Mouse (Mus musculus): Measurements from ENCODE around the gene Gramd4.
"Not testable (repeated sequence)": the region's sequence is repeated elsewhere in the genome, so short reads cannot be mapped to it uniquely, and the experiment has no call there.

The Gramd4 gene

GRCm38 (mm10) chr15:86113342-86113710, 55.8 kb downstream of the Gramd4 start:
- no peak for DNase-seq (ENCODE audit: low spot score in 2 of 2)

GRCm38 (mm10) chr15:86116421-86116820, 58.9 kb downstream of the Gramd4 start:
- DNase-seq (ENCODE audit: low spot score in 2 of 2): no peak

DNA sequence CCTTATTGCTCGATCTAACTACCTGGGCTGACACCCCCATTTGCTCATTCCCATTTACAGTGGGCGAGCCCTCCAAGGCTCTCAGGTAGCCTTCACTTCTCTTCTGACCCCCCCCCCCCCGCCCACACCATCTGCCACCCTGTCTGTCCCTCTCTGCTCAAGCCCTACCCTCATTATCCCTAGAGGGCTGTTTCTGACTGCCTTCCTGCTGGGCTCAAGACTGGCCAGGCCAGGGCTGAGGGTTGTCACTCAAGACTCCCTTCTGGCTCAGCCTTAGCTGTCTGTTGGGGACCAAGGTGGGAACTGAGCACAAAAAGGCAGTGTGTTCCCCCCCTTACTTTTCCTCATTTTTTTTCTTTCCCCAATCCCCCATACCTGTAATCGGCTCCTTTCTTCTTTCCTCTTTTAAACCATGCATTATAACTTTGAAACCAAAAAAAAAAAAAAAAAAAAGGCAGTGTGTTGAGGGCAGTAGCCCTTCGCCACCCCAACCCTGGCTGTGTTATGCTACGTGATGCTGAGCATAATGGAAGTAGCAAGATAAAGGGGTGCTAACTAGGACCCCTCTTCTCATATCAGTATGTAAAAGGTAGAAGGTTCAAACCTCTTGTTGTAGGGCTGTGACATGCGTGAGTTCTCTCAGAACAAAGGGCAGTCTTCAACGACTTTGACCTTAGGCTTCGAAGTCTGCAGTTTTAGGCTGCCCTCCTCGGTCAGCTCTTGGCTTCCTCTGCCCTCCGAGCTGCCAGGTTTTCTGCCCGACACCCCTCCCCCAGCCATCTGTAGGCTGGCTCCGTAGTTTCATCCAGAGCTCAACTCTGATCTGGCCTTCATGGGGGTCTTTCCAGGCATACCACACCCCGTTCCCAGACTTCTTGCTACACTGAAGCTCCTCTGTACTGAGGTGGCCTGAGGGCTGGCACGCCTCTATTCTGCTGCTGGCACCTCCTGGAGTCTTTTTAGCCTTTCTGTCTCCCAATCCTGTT, 59.9 kb downstream of the Gramd4 start:
- DNase-seq (ENCODE audit: low spot score in 2 of 2): no peak

GRCm38 (mm10) chr15:86119186-86119585, 61.7 kb downstream of the Gramd4 start:
- no peak for DNase-seq (ENCODE audit: low spot score in 2 of 2)

GRCm38 (mm10) chr15:86122261-86122949, 64.9 kb downstream of the Gramd4 start:
- DNase-seq (ENCODE audit: low spot score in 2 of 2): no peak

DNA sequence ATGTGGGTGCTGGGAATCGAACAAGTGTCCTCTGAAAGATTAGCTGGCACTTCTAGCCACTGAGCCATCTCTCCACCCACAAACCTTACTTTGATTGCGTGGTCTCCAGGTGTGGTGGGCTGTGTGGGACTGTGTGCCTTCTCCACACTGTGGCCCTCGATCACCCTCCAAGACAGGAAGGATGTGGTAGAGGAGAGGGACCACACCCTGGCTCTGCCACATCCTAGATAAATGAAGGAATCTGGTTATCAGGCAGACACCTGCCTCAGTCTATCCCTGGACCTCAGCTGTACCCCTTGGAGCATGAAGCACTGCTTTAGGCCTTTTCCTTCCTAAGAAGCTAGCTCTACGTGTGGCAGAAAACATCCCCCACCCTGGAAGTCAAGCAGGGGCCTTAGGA, 65.9 kb downstream of the Gramd4 start:
- DNase-seq (ENCODE audit: low spot score in 2 of 2): no peak

DNA sequence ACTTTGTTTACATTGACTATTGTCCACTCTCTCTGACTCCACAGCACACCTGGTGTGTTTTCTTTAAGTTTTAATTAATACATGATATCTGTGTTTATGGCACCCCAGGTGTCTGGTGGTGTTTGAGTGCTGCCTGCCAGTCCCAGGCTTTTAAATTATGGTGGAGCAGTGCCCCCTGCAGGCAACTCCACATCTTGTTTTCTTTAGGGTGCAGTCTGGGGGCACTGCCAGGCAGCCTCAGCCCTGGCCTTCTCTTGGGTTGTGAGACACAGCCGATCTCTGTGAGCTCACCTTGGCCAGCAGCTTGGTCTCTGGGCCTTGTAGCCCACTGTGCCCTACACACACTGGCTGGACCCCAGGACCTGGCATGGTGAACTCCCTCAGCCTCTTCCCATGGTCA, 66.9 kb downstream of the Gramd4 start:
- DNase-seq (ENCODE audit: low spot score in 2 of 2): peak in 1 of 2 experiments; percentile 66

GRCm38 (mm10) chr15:86129036-86129435, 71.5 kb downstream of the Gramd4 start:
- no peak for DNase-seq (ENCODE audit: low spot score in 2 of 2)

DNA sequence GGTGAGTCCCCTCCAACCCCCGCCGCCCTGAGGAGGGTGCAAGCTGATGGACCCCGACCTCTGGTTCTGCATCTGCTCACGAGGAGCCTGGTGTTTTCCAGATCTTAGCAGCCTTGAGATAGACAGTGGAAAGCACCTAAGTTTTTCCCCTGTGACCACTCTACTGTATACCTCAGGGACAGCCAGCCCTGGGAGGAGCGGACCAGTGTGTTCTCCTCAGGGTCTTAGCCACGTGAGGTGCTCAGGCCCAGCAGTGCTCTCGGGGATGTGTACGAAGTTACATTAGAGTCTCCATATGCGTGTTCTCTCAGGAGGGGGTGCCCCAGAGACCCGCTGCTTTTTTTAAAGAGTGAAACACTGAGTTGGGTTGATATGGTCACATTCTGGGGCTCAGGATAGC, 73.2 kb downstream of the Gramd4 start:
- DNase-seq (ENCODE audit: low spot score in 2 of 2): no peak

DNA sequence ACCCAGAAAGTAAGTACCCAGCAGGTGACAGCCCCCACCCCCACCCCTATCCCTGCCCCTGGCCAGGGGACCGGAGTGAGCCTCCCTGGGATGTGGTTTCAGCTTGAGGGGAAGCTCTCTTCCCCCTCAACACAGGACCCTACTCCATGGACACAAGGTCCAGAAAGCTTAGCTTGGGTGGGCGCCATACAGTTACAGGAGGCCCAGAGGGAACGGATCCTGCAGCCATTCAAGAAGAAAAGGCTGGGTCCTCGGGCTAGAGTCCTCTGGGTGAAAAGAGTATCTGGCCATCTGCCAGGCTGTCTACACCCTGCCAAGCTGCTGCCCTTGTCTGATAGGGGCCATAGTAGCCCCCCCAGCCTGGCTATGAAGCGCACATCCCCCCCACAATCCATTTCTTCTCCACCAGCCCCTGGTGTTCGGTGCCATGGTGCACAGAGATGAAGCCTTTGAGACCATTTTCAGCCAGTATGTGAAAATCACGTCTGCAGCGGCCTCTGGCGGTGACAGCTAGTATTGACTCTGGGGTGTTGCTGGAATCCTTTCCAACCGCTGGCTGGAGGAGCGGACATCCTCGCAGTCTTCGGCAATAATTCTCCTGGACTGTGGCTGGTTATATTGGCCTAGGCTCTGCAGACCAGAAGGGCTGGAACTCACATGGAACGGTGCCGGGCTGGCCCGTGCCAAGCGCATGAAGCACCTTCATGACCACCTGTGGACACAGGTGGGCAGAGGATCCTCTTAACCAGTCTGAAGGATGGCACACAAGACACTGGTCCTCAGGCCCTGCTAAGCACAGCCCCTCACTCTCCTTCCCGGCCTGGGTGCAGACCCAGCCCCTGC, 77.7 kb downstream of the Gramd4 start:
- DNase-seq (ENCODE audit: low spot score in 2 of 2): peak; percentile 76 to 91

- no peak for DNase-seq (ENCODE audit: low spot score in 2 of 2)
Measured at GRCm38 (mm10) chr15:86137638-86138037, 80.1 kb downstream of the Gramd4 start.

- DNase-seq (ENCODE audit: low spot score in 2 of 2): peak in 1 of 2 experiments; percentile 41
Measured at GRCm38 (mm10) chr15:86140323-86140722, 82.8 kb downstream of the Gramd4 start.

GRCm38 (mm10) chr15:86144577-86144976, 87.1 kb downstream of the Gramd4 start:
- DNase-seq (ENCODE audit: low spot score in 2 of 2): no peak

- no peak for DNase-seq (ENCODE audit: low spot score in 2 of 2)
Measured at GRCm38 (mm10) chr15:86145046-86145445, 87.6 kb downstream of the Gramd4 start.

GRCm38 (mm10) chr15:86146922-86147321, 89.4 kb downstream of the Gramd4 start:
- no peak for DNase-seq (ENCODE audit: low spot score in 2 of 2)

DNA sequence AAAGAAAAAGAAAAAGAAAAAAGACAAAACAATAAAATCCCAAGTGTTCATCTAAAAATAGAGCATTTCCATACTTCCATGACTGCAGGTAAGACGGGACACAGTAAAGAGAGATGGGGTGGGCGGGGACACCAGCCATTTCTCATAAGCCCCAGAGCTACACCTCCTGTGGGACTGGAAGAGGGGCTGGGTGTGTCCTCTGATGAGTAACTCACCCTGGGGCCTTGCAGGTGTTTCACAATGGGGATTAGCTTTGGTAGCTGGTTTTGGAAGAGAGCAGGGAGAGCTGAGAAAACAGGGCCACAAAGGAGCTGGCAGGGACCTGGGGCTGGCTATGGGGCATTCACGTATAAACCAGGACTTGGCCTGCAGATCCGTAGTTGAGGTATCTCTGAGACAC, 93.1 kb downstream of the Gramd4 start:
- no peak for DNase-seq (ENCODE audit: low spot score in 2 of 2)

GRCm38 (mm10) chr15:86153481-86153960, 96.0 kb downstream of the Gramd4 start:
- DNase-seq (ENCODE audit: low spot score in 2 of 2): no peak

DNA sequence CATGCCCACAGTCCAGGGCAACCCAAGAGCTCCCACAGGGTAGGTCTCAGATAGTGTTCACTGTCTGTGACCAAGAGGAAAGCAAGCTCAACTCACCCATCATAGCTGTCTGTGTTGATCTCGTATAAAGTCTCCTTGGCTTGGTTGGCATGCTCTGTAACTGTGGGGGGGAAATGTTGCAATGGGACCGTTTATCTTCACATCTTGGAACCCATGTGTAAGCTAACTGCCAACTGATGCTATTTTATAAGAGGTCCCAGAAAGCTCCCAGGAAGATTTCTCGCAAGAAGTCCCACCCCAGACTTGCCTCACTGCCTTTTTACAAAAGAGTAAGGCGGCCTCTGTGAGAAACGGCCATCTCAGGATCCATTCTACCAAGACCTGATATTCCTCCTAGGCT, 99.0 kb downstream of the Gramd4 start:
- no peak for DNase-seq (ENCODE audit: low spot score in 2 of 2)

GRCm38 (mm10) chr15:86159093-86159492, 101.6 kb downstream of the Gramd4 start:
- DNase-seq (ENCODE audit: low spot score in 2 of 2): no peak

- DNase-seq (ENCODE audit: low spot score in 2 of 2): no peak
Measured at GRCm38 (mm10) chr15:86159719-86160118, 102.2 kb downstream of the Gramd4 start.

DNA sequence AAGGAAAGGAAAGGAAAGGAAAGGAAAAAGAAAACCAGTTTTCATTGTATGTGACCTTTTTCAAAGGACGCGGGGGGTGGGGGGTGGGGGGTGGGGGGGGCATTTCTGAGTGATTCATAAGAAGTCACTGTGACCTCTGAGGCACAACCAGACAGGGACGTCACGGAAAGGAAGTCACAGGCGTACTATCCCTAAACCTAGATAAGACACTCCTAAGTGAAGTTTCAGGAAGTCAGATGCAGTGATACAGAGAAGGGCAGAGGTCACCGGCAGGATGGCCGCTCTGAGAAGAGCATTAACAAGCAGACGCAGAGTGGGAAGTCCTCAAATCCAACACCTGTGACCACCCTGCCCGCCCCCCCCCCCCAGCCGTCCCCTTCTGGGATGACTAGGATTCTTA, 103.4 kb downstream of the Gramd4 start:
- DNase-seq (ENCODE audit: low spot score in 2 of 2): no peak

GRCm38 (mm10) chr15:86161800-86162199, 104.3 kb downstream of the Gramd4 start:
- not testable (repeated sequence) for DNase-seq (ENCODE audit: low spot score in 2 of 2)
